Mouse (Mus musculus) testis, adult 2 months (tissue): Measurements from ENCODE around the gene Asb8. TPM values are rescaled to one million over a fixed set of nuclear protein-coding genes. Genes with fewer than 3 reads are reported as not detected.
A peak's percentile ranks its signal among the peaks of the same experiment; 100 is the strongest.

ENCODE experiments used
- H3K27ac ChIP-seq: fragments of 200-500 bp; 2 replicates; pipeline ENCODE4 v1.5.1; 2012; ENCODE audit warnings: low read depth, low read length; ENCODE audit not compliant: control insufficient read depth, insufficient read depth
- H3K27me3 ChIP-seq: fragments of 200-500 bp; 2 replicates; pipeline ENCODE4 v1.6.1; 2012; ENCODE audit warnings: mild to moderate bottlenecking, low read length, moderate library complexity; ENCODE audit not compliant: control insufficient read depth, insufficient read depth
- H3K36me3 ChIP-seq: fragments of 200-500 bp; 2 replicates; pipeline ENCODE4 v1.6.1; 2012; ENCODE audit warnings: mild to moderate bottlenecking, low read length; ENCODE audit not compliant: control insufficient read depth, insufficient read depth
- H3K4me1 ChIP-seq: fragments of 200-500 bp; 2 replicates; pipeline ENCODE4 v1.6.1; 2012; ENCODE audit warnings: low read length; ENCODE audit not compliant: control insufficient read depth, insufficient read depth
- H3K4me3 ChIP-seq: fragments of 200-500 bp; 2 replicates; pipeline ENCODE4 v1.5.1; 2012; ENCODE audit warnings: low read depth, mild to moderate bottlenecking, low read length, moderate library complexity, mixed read lengths; ENCODE audit not compliant: control insufficient read depth
- CTCF ChIP-seq: fragments of 200-500 bp; IDR thresholded peaks from 2 replicates; pipeline ENCODE4 v1.5.1; 2012; ENCODE audit warnings: low read depth, mild to moderate bottlenecking, inconsistent platforms, low read length, moderate library complexity; ENCODE audit not compliant: control insufficient read depth, insufficient read depth, insufficient replicate concordance
- POLR2A ChIP-seq: fragments of 200-500 bp; IDR thresholded peaks from 2 replicates; pipeline ENCODE4 v1.6.1; 2012; ENCODE audit warnings: low read depth, mild to moderate bottlenecking, inconsistent platforms, low read length, moderate library complexity; ENCODE audit not compliant: control insufficient read depth
- polyA plus RNA-seq: library from polyadenylated mRNA; depleted of rRNA; stranded (reverse); fragments of >200 nt; gene quantifications from 2 replicates; pipeline ENCODE4 v1.2.3, GENCODE M21; 2012

The Asb8 gene
- polyA plus RNA-seq, 1 experiment, result 132 TPM

- Histone ChIP-seq H3K4me1 (peaks cover 15% of the 10 kb centered on the region), H3K27ac (peak overlapping the region; percentile 59), H3K27me3 (no peaks in the 10 kb centered on the region; the same call in 1 of the 2 replicates), H3K4me3 (peak overlapping the region; percentile 81), H3K36me3 (no peaks in the 10 kb centered on the region)
- TF ChIP-seq CTCF (peak; percentile 50; the same call in 1 of the 2 replicates), POLR2A (no peak; the same call in 1 of the 2 replicates)
Observed at GRCm38 (mm10) chr15:98181132-98181711, 15.8 kb upstream of the Asb8 start.

DNA sequence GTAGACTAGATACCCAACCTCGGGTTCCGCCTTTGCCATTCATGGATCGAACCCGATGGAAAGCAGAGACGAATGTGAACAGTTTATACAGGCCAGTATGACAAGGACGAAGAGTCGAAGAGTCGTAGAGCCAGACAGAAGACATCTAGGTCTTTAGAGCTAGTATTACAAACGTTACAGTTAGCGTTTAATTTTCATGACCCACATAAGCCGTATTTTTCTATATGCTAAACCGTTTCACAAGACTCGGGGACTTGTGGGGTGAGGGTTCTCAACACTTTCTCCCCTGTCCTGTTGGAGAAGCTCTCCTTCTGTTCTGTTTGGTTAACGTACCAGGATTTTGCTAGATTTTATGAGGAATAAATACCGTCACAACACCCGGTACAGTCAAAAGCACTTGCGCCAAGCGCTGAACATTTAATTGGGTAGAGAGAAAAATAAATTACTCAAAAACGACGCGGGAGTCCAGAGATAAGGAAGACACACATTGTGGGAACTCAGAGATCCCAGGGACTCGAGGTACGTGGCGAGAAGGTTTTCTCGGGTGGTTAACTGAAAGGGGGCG, 15.2 kb upstream of the Asb8 start:
- H3K4me1 ChIP-seq, result peaks cover 15% of the 10 kb centered on the region
- H3K4me3 ChIP-seq, result peak overlapping the region; percentile 81
- H3K27ac ChIP-seq, result peak overlapping the region; percentile 59
- TF ChIP-seq POLR2A (no peak), CTCF (no peak)
- no peaks in the 10 kb centered on the region; the same call in 1 of the 2 replicates for H3K27me3 ChIP-seq
- no peaks in the 10 kb centered on the region for H3K36me3 ChIP-seq

DNA sequence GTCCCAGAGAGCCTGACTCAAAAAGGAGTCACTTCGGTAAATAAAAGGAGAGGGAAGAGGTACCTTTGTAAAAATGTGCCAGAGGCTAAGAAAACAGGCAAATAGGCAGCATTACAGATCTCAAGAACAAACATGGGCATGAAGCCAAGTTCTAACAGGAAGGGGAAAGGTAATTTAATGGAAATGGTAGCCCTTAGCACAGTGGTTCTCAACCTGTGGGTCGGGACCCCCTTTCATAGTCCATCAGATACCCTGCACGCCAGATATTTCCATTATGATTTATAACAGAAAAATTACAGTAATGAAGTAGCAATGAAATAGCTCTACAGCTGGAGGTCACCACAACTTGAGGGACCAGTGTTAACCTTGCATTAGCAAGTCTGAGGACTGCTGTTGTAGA, 11.9 kb upstream of the Asb8 start:
- H3K36me3 ChIP-seq, result no peaks in the 10 kb centered on the region
- H3K27me3 ChIP-seq, result no peaks in the 10 kb centered on the region; the same call in 1 of the 2 replicates

DNA sequence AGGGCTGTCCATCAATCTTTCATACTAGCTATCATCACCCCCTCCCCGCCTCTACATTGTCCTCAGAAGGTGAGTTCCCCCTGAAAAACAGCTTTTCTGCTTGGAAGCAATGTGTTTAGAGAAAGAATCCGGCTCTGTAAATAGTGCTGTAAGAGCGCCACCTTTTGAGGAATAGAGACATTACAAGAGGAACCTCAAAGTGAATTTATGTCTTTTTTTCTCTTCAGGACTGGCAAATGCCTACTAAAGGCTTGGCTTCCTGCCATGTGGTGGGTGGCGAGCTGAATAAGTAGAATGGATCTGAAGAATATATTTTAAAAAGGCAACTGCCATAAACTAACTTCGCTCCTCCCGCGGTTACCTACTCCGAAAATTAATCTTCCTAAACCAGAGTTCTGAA, 8.4 kb upstream of the Asb8 start:
- H3K4me1 ChIP-seq, result no peaks in the 10 kb centered on the region
- H3K36me3 ChIP-seq, result no peaks in the 10 kb centered on the region
- H3K27me3 ChIP-seq, result no peaks in the 10 kb centered on the region
- no peak overlapping the region for H3K4me3 ChIP-seq
- TF ChIP-seq CTCF (no peak), POLR2A (no peak)
- H3K27ac ChIP-seq, result no peak overlapping the region

More for the DNA sequence above, 11.9 kb upstream of the Asb8 start:
- H3K27ac ChIP-seq, result no peak overlapping the region
- no peak overlapping the region for H3K4me3 ChIP-seq
- peaks cover 14% of the 10 kb centered on the region for H3K4me1 ChIP-seq
- no peak for TF ChIP-seq POLR2A
- no peak for TF ChIP-seq CTCF

- H3K36me3 ChIP-seq, result no peaks in the 10 kb centered on the region
- no peaks in the 10 kb centered on the region for H3K27me3 ChIP-seq
- H3K27ac ChIP-seq, result no peak overlapping the region
- peak overlapping the region; percentile 12 for H3K4me3 ChIP-seq
- H3K4me1 ChIP-seq, result peaks cover 2% of the 10 kb centered on the region; the same call in 1 of the 2 replicates
- TF ChIP-seq CTCF (no peak), POLR2A (no peak)
Observed at GRCm38 (mm10) chr15:98172113-98172512, 6.7 kb upstream of the Asb8 start.

GRCm38 (mm10) chr15:98170917-98171316, 5.5 kb upstream of the Asb8 start:
- Histone ChIP-seq H3K27ac (no peak overlapping the region), H3K27me3 (no peaks in the 10 kb centered on the region), H3K36me3 (no peaks in the 10 kb centered on the region), H3K4me1 (peaks cover 2% of the 10 kb centered on the region; the same call in 1 of the 2 replicates), H3K4me3 (peak overlapping the region; percentile 89)
- no peak for TF ChIP-seq POLR2A
- no peak for TF ChIP-seq CTCF

DNA sequence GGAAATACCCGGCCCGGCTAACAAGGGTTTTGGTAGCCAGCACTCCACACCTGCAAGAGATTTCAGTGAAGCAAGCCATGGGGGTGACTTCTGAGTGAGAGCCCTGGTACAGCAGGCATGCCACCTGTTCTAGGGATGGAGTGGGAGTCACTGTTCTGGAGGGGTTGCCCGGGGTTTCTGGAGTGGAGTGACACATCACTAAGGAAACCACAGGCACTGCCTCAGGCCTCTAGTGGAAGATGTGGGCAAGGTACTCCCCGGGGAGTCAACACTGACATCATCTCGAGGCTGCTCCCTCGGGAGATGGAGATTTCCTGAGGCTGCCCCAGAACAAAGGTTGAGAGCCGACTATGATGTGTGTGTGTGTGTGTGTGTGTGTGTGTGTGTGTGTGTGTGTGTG, 4.9 kb upstream of the Asb8 start:
- no peaks in the 10 kb centered on the region for H3K36me3 ChIP-seq
- H3K27me3 ChIP-seq, result no peaks in the 10 kb centered on the region
- TF ChIP-seq CTCF (no peak), POLR2A (no peak)
- no peak overlapping the region for H3K27ac ChIP-seq
- peaks cover 2% of the 10 kb centered on the region; the same call in 1 of the 2 replicates for H3K4me1 ChIP-seq
- H3K4me3 ChIP-seq, result peak overlapping the region; percentile 89

GRCm38 (mm10) chr15:98168622-98169004, 3.2 kb upstream of the Asb8 start:
- Histone ChIP-seq H3K27me3 (no peaks in the 10 kb centered on the region), H3K4me1 (peaks cover 2% of the 10 kb centered on the region; the same call in 1 of the 2 replicates), H3K27ac (no peak overlapping the region), H3K36me3 (no peaks in the 10 kb centered on the region), H3K4me3 (peak overlapping the region; percentile 89)
- TF ChIP-seq POLR2A (no peak; the same call in 1 of the 2 replicates), CTCF (no peak)
